Mouse (Mus musculus) kidney, embryonic 15.5 days (tissue): ENCODE data around the gene Mrpl17. TPM values are rescaled to one million over a fixed set of nuclear protein-coding genes. Genes with fewer than 3 reads are reported as not detected.

ENCODE experiments used
- ATAC-seq: fragments of 200-750 bp; cut with Nextera tagmentation; replicated peaks from 2 replicates; pipeline ENCODE4 v1.8.0; 2017; ENCODE audit warnings: moderate TSS enrichment; ENCODE audit not compliant: low FRiP score
- H3K27ac ChIP-seq: fragments of 300-500 bp; sonication (generic); 2 replicates; pipeline ENCODE4 v1.5.1; 2015; ENCODE audit warnings: mild to moderate bottlenecking, inconsistent platforms
- H3K27me3 ChIP-seq: fragments of 300-500 bp; sonication (generic); 2 replicates; pipeline ENCODE4 v1.6.1; 2015; ENCODE audit warnings: inconsistent platforms
- H3K36me3 ChIP-seq: fragments of 300-500 bp; sonication (generic); 2 replicates; pipeline ENCODE4 v1.6.1; 2015; ENCODE audit warnings: inconsistent platforms
- H3K4me1 ChIP-seq: fragments of 300-500 bp; sonication (generic); 2 replicates; pipeline ENCODE4 v1.6.1; 2015; ENCODE audit warnings: inconsistent platforms
- H3K4me2 ChIP-seq: fragments of 300-500 bp; sonication (generic); 2 replicates; pipeline ENCODE4 v1.6.1; 2015; ENCODE audit warnings: moderate library complexity, mild to moderate bottlenecking, inconsistent platforms
- H3K4me3 ChIP-seq: fragments of 300-500 bp; sonication (generic); replicated peaks from 2 replicates; pipeline ENCODE4 v1.5.1; 2015; ENCODE audit warnings: mild to moderate bottlenecking, inconsistent platforms
- H3K9ac ChIP-seq: fragments of 300-500 bp; sonication (generic); 2 replicates; pipeline ENCODE4 v1.6.1; 2015; ENCODE audit warnings: mild to moderate bottlenecking, inconsistent platforms
- H3K9me3 ChIP-seq: fragments of 300-500 bp; sonication (generic); replicated peaks from 2 replicates; pipeline ENCODE4 v1.6.1; 2016; ENCODE audit warnings: inconsistent platforms
- WGBS: fragments of 180-500 bp; shearing (Covaris S2); methylation state at CpG from one replicate; pipeline ENCODE4 v1.1.7; 2015; ENCODE audit warnings: mixed read lengths; 5-methylcytosine and 5-hydroxymethylcytosine counted together
- polyA plus RNA-seq: library from polyadenylated mRNA; unstranded; fragments of >200 nt; fragmentation: Nextera tagmentation; extraction: Ambion mirVana; gene quantifications from 2 replicates; pipeline ENCODE4 v1.2.1, GENCODE M21; 2015

Gene Mrpl17
- polyA plus RNA-seq, 1 experiment from 2014 or later, result 398 TPM

- no peak overlapping the region for H3K27ac ChIP-seq
- H3K9me3 ChIP-seq, result no peaks in the 10 kb centered on the region
- no peak overlapping the region for H3K9ac ChIP-seq
- no peak overlapping the region for H3K4me2 ChIP-seq
- H3K4me1 ChIP-seq, result peaks cover 11% of the 10 kb centered on the region
- 73% methylated on average over 5 of the region's 5 CpGs for WGBS
- no peaks in the 10 kb centered on the region for H3K27me3 ChIP-seq
- no peak for ATAC-seq
- H3K36me3 ChIP-seq, result peaks cover 27% of the 10 kb centered on the region
- H3K4me3 ChIP-seq, result no peak overlapping the region
Observed at GRCm38 (mm10) chr7:105806125-105806524, 4.8 kb downstream of the Mrpl17 start.

DNA sequence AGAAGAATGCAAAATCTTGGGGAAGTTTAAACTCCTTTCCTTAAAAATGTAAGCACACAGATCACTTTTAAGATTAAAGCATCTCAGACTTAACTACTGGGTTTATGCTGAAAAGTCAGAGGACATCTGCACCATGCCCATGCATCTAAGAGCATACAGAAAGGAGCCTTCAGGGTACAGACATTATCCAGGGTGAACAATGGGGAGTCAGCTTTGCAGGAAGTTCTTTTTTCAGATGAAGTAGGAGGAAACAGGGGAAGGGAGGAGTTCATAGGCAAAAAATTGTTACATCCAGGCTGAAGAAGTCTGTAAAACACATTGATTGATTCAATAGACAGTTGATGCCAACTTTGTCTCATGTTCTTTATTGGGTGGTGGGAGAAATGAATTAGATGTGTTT lies 7.5 kb downstream of the Mrpl17 start:
- no peak overlapping the region for H3K27ac ChIP-seq
- H3K27me3 ChIP-seq, result no peaks in the 10 kb centered on the region
- H3K4me2 ChIP-seq, result no peak overlapping the region
- no peaks in the 10 kb centered on the region for H3K9me3 ChIP-seq
- H3K4me3 ChIP-seq, result no peak overlapping the region
- no peak overlapping the region for H3K9ac ChIP-seq
- ATAC-seq, result no peak
- H3K36me3 ChIP-seq, result peaks cover 13% of the 10 kb centered on the region
- no peaks in the 10 kb centered on the region for H3K4me1 ChIP-seq

DNA sequence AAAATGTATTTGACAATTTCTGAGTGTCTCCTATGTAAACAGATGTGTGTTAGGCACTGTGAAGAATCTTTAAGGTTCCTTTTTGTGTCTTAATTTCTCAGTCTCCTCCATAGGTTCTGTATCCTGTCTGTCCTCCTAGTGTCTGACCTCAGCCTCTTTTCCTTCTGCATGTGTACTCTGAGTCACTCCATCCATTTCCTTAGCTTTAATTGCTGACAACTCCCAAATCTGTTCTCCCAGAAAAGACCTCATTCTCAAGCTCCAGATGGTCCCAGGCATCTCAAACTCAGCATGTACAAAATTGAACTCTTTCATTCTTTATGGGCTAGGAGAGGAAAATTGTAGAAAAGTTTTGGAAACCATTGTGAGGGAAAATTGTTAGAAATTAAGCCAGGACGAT lies 8.1 kb downstream of the Mrpl17 start:
- no peak overlapping the region for H3K9ac ChIP-seq
- no peaks in the 10 kb centered on the region for H3K4me1 ChIP-seq
- ATAC-seq, result no peak
- H3K4me3 ChIP-seq, result no peak overlapping the region
- no peaks in the 10 kb centered on the region for H3K27me3 ChIP-seq
- 40% methylated on average over 1 of the region's 1 CpGs for WGBS
- no peak overlapping the region for H3K27ac ChIP-seq
- H3K9me3 ChIP-seq, result no peaks in the 10 kb centered on the region
- H3K36me3 ChIP-seq, result peaks cover 6% of the 10 kb centered on the region
- no peak overlapping the region for H3K4me2 ChIP-seq

- H3K36me3 ChIP-seq, result peaks cover 2% of the 10 kb centered on the region
- H3K9ac ChIP-seq, result no peak overlapping the region
- no peaks in the 10 kb centered on the region for H3K27me3 ChIP-seq
- H3K4me2 ChIP-seq, result no peak overlapping the region
- H3K4me3 ChIP-seq, result no peak overlapping the region
- whole genome bisulfite sequencing, result 48% methylated on average over 2 of the region's 2 CpGs
- H3K4me1 ChIP-seq, result no peaks in the 10 kb centered on the region
- H3K27ac ChIP-seq, result no peak overlapping the region
- ATAC-seq, result no peak
- H3K9me3 ChIP-seq, result no peaks in the 10 kb centered on the region
Observed at GRCm38 (mm10) chr7:105802312-105802711, 8.6 kb downstream of the Mrpl17 start.

GRCm38 (mm10) chr7:105796972-105797371 lies 13.9 kb downstream of the Mrpl17 start:
- no peak overlapping the region for H3K27ac ChIP-seq
- WGBS, result 86% methylated on average over 3 of the region's 3 CpGs
- H3K4me3 ChIP-seq, result no peak overlapping the region
- no peaks in the 10 kb centered on the region for H3K36me3 ChIP-seq
- no peak overlapping the region for H3K4me2 ChIP-seq
- no peaks in the 10 kb centered on the region for H3K4me1 ChIP-seq
- no peaks in the 10 kb centered on the region for H3K27me3 ChIP-seq
- no peaks in the 10 kb centered on the region for H3K9me3 ChIP-seq
- no peak overlapping the region for H3K9ac ChIP-seq
- no peak for ATAC-seq

- no peaks in the 10 kb centered on the region for H3K27me3 ChIP-seq
- no peaks in the 10 kb centered on the region for H3K36me3 ChIP-seq
- H3K4me1 ChIP-seq, result no peaks in the 10 kb centered on the region
- ATAC-seq, result no peak
- no peak overlapping the region for H3K4me2 ChIP-seq
- no peak overlapping the region for H3K9ac ChIP-seq
- H3K9me3 ChIP-seq, result no peaks in the 10 kb centered on the region
- no peak overlapping the region for H3K27ac ChIP-seq
- 28% methylated on average over 7 of the region's 7 CpGs for WGBS
- H3K4me3 ChIP-seq, result no peak overlapping the region
Observed at GRCm38 (mm10) chr7:105795759-105796366, 15.0 kb downstream of the Mrpl17 start.

GRCm38 (mm10) chr7:105793701-105794100 lies 17.2 kb downstream of the Mrpl17 start:
- H3K9ac ChIP-seq, result no peak overlapping the region
- WGBS, result 80% methylated on average over 7 of the region's 7 CpGs
- no peak overlapping the region for H3K27ac ChIP-seq
- H3K36me3 ChIP-seq, result no peaks in the 10 kb centered on the region
- no peak overlapping the region for H3K4me3 ChIP-seq
- no peaks in the 10 kb centered on the region; the same call in 1 of the 2 replicates for H3K4me1 ChIP-seq
- no peak overlapping the region for H3K4me2 ChIP-seq
- H3K27me3 ChIP-seq, result no peaks in the 10 kb centered on the region
- ATAC-seq, result no peak
- no peaks in the 10 kb centered on the region for H3K9me3 ChIP-seq

GRCm38 (mm10) chr7:105791147-105791546 lies 19.8 kb downstream of the Mrpl17 start:
- H3K36me3 ChIP-seq, result no peaks in the 10 kb centered on the region
- no peak overlapping the region for H3K27ac ChIP-seq
- ATAC-seq, result no peak
- no peaks in the 10 kb centered on the region for H3K27me3 ChIP-seq
- H3K4me1 ChIP-seq, result peaks cover 15% of the 10 kb centered on the region
- no peak overlapping the region for H3K4me3 ChIP-seq
- H3K9ac ChIP-seq, result no peak overlapping the region
- 92% methylated on average over 1 of the region's 1 CpGs for WGBS
- no peak overlapping the region for H3K4me2 ChIP-seq
- no peaks in the 10 kb centered on the region for H3K9me3 ChIP-seq

GRCm38 (mm10) chr7:105787285-105788140 lies 23.4 kb downstream of the Mrpl17 start, which contains the start of gene Dchs1:
Gene Dchs1 (minus strand): TSS chr7:105787654.
- under 1% methylated on average over 65 of the region's 97 CpGs for WGBS
- Histone ChIP-seq H3K4me2 (peak within 1 kb of the TSS; percentile 71), H3K4me3 (peak within 1 kb of the TSS; percentile 90), H3K36me3 (peaks cover 11% of the 10 kb centered on the region; the same call in 1 of the 2 replicates), H3K9ac (peak within 1 kb of the TSS; percentile 94), H3K27ac (peak within 1 kb of the TSS; percentile 89), H3K9me3 (no peaks in the 10 kb centered on the region), H3K27me3 (no peaks in the 10 kb centered on the region), H3K4me1 (peaks cover 48% of the 10 kb centered on the region)
- ATAC-seq, result peak; percentile 83

DNA sequence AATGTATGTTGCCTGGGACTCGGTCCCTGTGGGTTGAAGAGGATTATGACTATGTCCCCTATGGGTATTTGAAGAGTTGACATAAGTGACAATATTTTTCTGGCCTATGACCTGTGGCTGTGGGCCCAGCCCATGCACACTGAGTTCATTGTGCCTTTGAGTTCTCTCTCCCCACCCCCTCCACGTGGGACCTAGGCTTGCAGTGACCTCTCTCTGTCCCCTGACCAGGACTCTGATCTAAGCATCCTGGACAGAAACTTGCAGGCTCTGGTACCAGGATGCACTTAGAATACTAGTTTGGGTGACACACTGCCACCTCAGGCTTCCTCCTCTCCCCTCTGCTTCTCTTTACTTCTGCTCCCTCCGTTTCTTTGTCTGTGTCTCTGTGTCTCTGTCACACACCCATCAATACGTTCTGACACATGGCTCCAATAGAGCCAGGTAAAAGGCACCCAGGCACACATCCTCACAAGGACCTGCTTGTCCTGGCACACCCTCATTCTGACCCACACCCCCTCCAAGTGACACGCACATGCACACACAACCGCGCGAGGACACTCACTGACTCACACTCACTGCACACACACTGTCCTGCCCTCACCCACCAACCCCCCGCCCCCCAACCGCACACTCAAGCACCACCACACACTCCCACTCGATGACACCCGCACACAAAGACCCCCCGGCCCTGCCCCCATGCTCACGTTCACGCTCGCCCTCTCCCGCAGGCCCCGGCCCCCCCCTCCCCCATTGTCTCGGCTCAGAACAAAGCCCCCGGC lies 24.2 kb downstream of the Mrpl17 start:
- no peaks in the 10 kb centered on the region for H3K27me3 ChIP-seq
- peak overlapping the region; percentile 89 for H3K27ac ChIP-seq
- WGBS, result 4% methylated on average over 20 of the region's 20 CpGs
- H3K9me3 ChIP-seq, result no peaks in the 10 kb centered on the region
- peak; percentile 68 for ATAC-seq
- peaks cover 17% of the 10 kb centered on the region for H3K36me3 ChIP-seq
- peaks cover 48% of the 10 kb centered on the region for H3K4me1 ChIP-seq
- H3K4me2 ChIP-seq, result peak overlapping the region; percentile 71
- H3K4me3 ChIP-seq, result peak overlapping the region; percentile 90
- peak overlapping the region; percentile 94 for H3K9ac ChIP-seq

GRCm38 (mm10) chr7:105784556-105784955 lies 26.3 kb downstream of the Mrpl17 start:
- 7% methylated on average over 4 of the region's 4 CpGs for WGBS
- peak overlapping the region; percentile 18; the same call in 1 of the 2 replicates for H3K4me3 ChIP-seq
- no peaks in the 10 kb centered on the region for H3K9me3 ChIP-seq
- H3K27me3 ChIP-seq, result no peaks in the 10 kb centered on the region
- H3K9ac ChIP-seq, result no peak overlapping the region
- no peak for ATAC-seq
- peaks cover 30% of the 10 kb centered on the region for H3K36me3 ChIP-seq
- H3K4me1 ChIP-seq, result peaks cover 51% of the 10 kb centered on the region
- peak overlapping the region; percentile 71 for H3K4me2 ChIP-seq
- H3K27ac ChIP-seq, result peak overlapping the region; percentile 71

GRCm38 (mm10) chr7:105783861-105784260 lies 27.0 kb downstream of the Mrpl17 start:
- Histone ChIP-seq H3K4me2 (peak overlapping the region; percentile 71), H3K4me1 (peaks cover 58% of the 10 kb centered on the region), H3K9ac (no peak overlapping the region), H3K4me3 (no peak overlapping the region), H3K27me3 (no peaks in the 10 kb centered on the region), H3K36me3 (peaks cover 30% of the 10 kb centered on the region), H3K27ac (0 out of 2 replicates have a peak overlapping the region, but pooled peaks have one; percentile 71), H3K9me3 (no peaks in the 10 kb centered on the region)
- WGBS, result 37% methylated on average over 4 of the region's 4 CpGs
- ATAC-seq, result no peak
